Mouse (Mus musculus): ENCODE data around the gene Vmn1r211.
"Not testable (repeated sequence)": the region's sequence is repeated elsewhere in the genome, so short reads cannot be mapped to it uniquely, and the experiment has no call there.

The Vmn1r211 gene

GRCm38 (mm10) chr13:22857461-22857860 lies at the start of gene Vmn1r211:
TSS of gene Vmn1r211 (minus strand) at chr13:22857561.
- DNase-seq = no peak

GRCm38 (mm10) chr13:22884105-22884504 lies 26.7 kb upstream of the Vmn1r211 start, which contains the start of gene Vmn1r212:
TSS of gene Vmn1r212 (minus strand) at chr13:22884205.
- no peak for DNase-seq

GRCm38 (mm10) chr13:22879257-22879656 lies 21.9 kb upstream of the Vmn1r211 start:
- DNase-seq = no peak

- DNase-seq = no peak
Observed at GRCm38 (mm10) chr13:22854760-22855159, 2.6 kb downstream of the Vmn1r211 start.

GRCm38 (mm10) chr13:22846798-22847197 lies 10.6 kb downstream of the Vmn1r211 start:
- no peak for DNase-seq

GRCm38 (mm10) chr13:22844304-22844703 lies 13.1 kb downstream of the Vmn1r211 start:
- not testable (repeated sequence) for DNase-seq

GRCm38 (mm10) chr13:22831248-22831647 lies 26.1 kb downstream of the Vmn1r211 start, which contains the start of gene Vmn1r210:
TSS of gene Vmn1r210 (minus strand) at chr13:22831348.
- DNase-seq = no peak

GRCm38 (mm10) chr13:22829395-22829794 lies 28.0 kb downstream of the Vmn1r211 start:
- DNase-seq = not testable (repeated sequence)

GRCm38 (mm10) chr13:22821601-22822000 lies 35.8 kb downstream of the Vmn1r211 start:
- DNase-seq = not testable (repeated sequence)

GRCm38 (mm10) chr13:22809582-22809981 lies 47.8 kb downstream of the Vmn1r211 start, which contains the start of gene Vmn1r209:
TSS of gene Vmn1r209 (minus strand) at chr13:22809682.
- not testable (repeated sequence) for DNase-seq
